Mouse (Mus musculus): ENCODE data around the gene Tanc2.

- TF ChIP-seq POLR2A (IDR thresholded peaks at IDR 0.05; ENCODE audit: insufficient read depth, low read length) (no peak), CTCF (IDR thresholded peaks at IDR 0.05; ENCODE audit: low read depth, low read length) (no peak)
Observed at GRCm38 (mm10) chr11:105905529-105906213, 315.9 kb downstream of the Tanc2 start.

All from ES-Bruce4 (cell line).